Mouse (Mus musculus): ENCODE results near the gene Tnip3. TPM values are rescaled to one million over a fixed set of nuclear protein-coding genes. Genes with fewer than 3 reads are reported as not detected.

The Tnip3 gene
- polyA plus RNA-seq, 1 experiment from 2014 or later = 0.06 TPM

GRCm38 (mm10) chr6:65621260-65621659, 96.1 kb downstream of the Tnip3 start:
- no peak for ATAC-seq (ENCODE audit: insufficient number of reproducible peaks, low FRiP score, low TSS enrichment, low read depth)
- H3K9me3 ChIP-seq = no peaks in the 10 kb centered on the region
- H3K27ac ChIP-seq = no peak overlapping the region
- no peak overlapping the region for H3K4me2 ChIP-seq
- no peaks in the 10 kb centered on the region for H3K36me3 ChIP-seq
- H3K4me3 ChIP-seq = no peak overlapping the region
- no peaks in the 10 kb centered on the region for H3K27me3 ChIP-seq
- H3K9ac ChIP-seq = no peak overlapping the region
- no peaks in the 10 kb centered on the region for H3K4me1 ChIP-seq

- Histone ChIP-seq H3K27ac (no peak overlapping the region), H3K36me3 (no peaks in the 10 kb centered on the region), H3K4me2 (no peak overlapping the region), H3K9me3 (no peaks in the 10 kb centered on the region), H3K27me3 (no peaks in the 10 kb centered on the region), H3K4me3 (no peak overlapping the region), H3K9ac (no peak overlapping the region), H3K4me1 (no peaks in the 10 kb centered on the region)
- ATAC-seq (ENCODE audit: insufficient number of reproducible peaks, low FRiP score, low TSS enrichment, low read depth) = no peak
- WGBS = 64% methylated on average over 3 of the region's 3 CpGs
Measured at GRCm38 (mm10) chr6:65623016-65623715, 98.1 kb downstream of the Tnip3 start.

- Histone ChIP-seq H3K36me3 (no peaks in the 10 kb centered on the region), H3K27me3 (no peaks in the 10 kb centered on the region), H3K4me2 (no peak overlapping the region), H3K9me3 (no peaks in the 10 kb centered on the region), H3K27ac (no peak overlapping the region), H3K4me1 (no peaks in the 10 kb centered on the region), H3K9ac (no peak overlapping the region), H3K4me3 (no peak overlapping the region)
- ATAC-seq (ENCODE audit: insufficient number of reproducible peaks, low FRiP score, low TSS enrichment, low read depth) = no peak
- WGBS = 83% methylated on average over 2 of the region's 2 CpGs
Measured at GRCm38 (mm10) chr6:65630578-65630977, 105.5 kb downstream of the Tnip3 start.

- Histone ChIP-seq H3K4me3 (no peak overlapping the region), H3K36me3 (no peaks in the 10 kb centered on the region), H3K27ac (no peak overlapping the region), H3K4me1 (no peaks in the 10 kb centered on the region), H3K27me3 (no peaks in the 10 kb centered on the region), H3K9ac (no peak overlapping the region), H3K4me2 (no peak overlapping the region), H3K9me3 (no peaks in the 10 kb centered on the region)
- ATAC-seq (ENCODE audit: insufficient number of reproducible peaks, low FRiP score, low TSS enrichment, low read depth) = no peak
- 80% methylated on average over 5 of the region's 5 CpGs for WGBS
Measured at GRCm38 (mm10) chr6:65632184-65632583, 107.1 kb downstream of the Tnip3 start.

GRCm38 (mm10) chr6:65642431-65642830, 117.3 kb downstream of the Tnip3 start:
- H3K27ac ChIP-seq = no peak overlapping the region
- H3K4me1 ChIP-seq = no peaks in the 10 kb centered on the region
- ATAC-seq (ENCODE audit: insufficient number of reproducible peaks, low FRiP score, low TSS enrichment, low read depth) = no peak
- no peaks in the 10 kb centered on the region for H3K27me3 ChIP-seq
- H3K4me2 ChIP-seq = no peak overlapping the region
- H3K9ac ChIP-seq = no peak overlapping the region
- no peaks in the 10 kb centered on the region for H3K36me3 ChIP-seq
- no peak overlapping the region for H3K4me3 ChIP-seq
- no peaks in the 10 kb centered on the region for H3K9me3 ChIP-seq

- 61% methylated on average over 4 of the region's 4 CpGs for WGBS
- H3K27ac ChIP-seq = no peak overlapping the region
- H3K9ac ChIP-seq = no peak overlapping the region
- ATAC-seq (ENCODE audit: insufficient number of reproducible peaks, low FRiP score, low TSS enrichment, low read depth) = no peak
- H3K4me2 ChIP-seq = no peak overlapping the region
- no peaks in the 10 kb centered on the region for H3K36me3 ChIP-seq
- no peaks in the 10 kb centered on the region for H3K4me1 ChIP-seq
- H3K4me3 ChIP-seq = no peak overlapping the region
- no peaks in the 10 kb centered on the region for H3K9me3 ChIP-seq
- H3K27me3 ChIP-seq = no peaks in the 10 kb centered on the region
Measured at GRCm38 (mm10) chr6:65644110-65644509, 119.0 kb downstream of the Tnip3 start.

- 79% methylated on average over 3 of the region's 3 CpGs for WGBS
- Histone ChIP-seq H3K4me3 (no peak overlapping the region), H3K4me2 (no peak overlapping the region), H3K36me3 (no peaks in the 10 kb centered on the region), H3K27ac (no peak overlapping the region), H3K4me1 (no peaks in the 10 kb centered on the region), H3K9ac (no peak overlapping the region), H3K9me3 (no peaks in the 10 kb centered on the region), H3K27me3 (no peaks in the 10 kb centered on the region)
- ATAC-seq (ENCODE audit: insufficient number of reproducible peaks, low FRiP score, low TSS enrichment, low read depth) = no peak
Measured at GRCm38 (mm10) chr6:65646408-65646807, 121.3 kb downstream of the Tnip3 start.

- Histone ChIP-seq H3K9me3 (no peaks in the 10 kb centered on the region), H3K27ac (no peak overlapping the region), H3K9ac (no peak overlapping the region), H3K36me3 (no peaks in the 10 kb centered on the region), H3K4me1 (no peaks in the 10 kb centered on the region), H3K4me2 (no peak overlapping the region), H3K27me3 (no peaks in the 10 kb centered on the region), H3K4me3 (no peak overlapping the region)
- ATAC-seq (ENCODE audit: insufficient number of reproducible peaks, low FRiP score, low TSS enrichment, low read depth) = no peak
- 80% methylated on average over 6 of the region's 6 CpGs for WGBS
Measured at GRCm38 (mm10) chr6:65647731-65648130, 122.6 kb downstream of the Tnip3 start.

GRCm38 (mm10) chr6:65651376-65651775, 126.3 kb downstream of the Tnip3 start:
- no peaks in the 10 kb centered on the region for H3K4me1 ChIP-seq
- no peak for ATAC-seq (ENCODE audit: insufficient number of reproducible peaks, low FRiP score, low TSS enrichment, low read depth)
- H3K9me3 ChIP-seq = no peaks in the 10 kb centered on the region
- no peaks in the 10 kb centered on the region for H3K36me3 ChIP-seq
- no peak overlapping the region for H3K4me3 ChIP-seq
- H3K27ac ChIP-seq = no peak overlapping the region
- 32% methylated on average over 4 of the region's 4 CpGs for WGBS
- H3K27me3 ChIP-seq = no peaks in the 10 kb centered on the region
- H3K9ac ChIP-seq = no peak overlapping the region
- no peak overlapping the region for H3K4me2 ChIP-seq

- Histone ChIP-seq H3K27me3 (no peaks in the 10 kb centered on the region), H3K27ac (no peak overlapping the region), H3K9me3 (no peaks in the 10 kb centered on the region), H3K4me1 (no peaks in the 10 kb centered on the region), H3K4me2 (no peak overlapping the region), H3K9ac (no peak overlapping the region), H3K36me3 (no peaks in the 10 kb centered on the region), H3K4me3 (no peak overlapping the region)
- 76% methylated on average over 4 of the region's 4 CpGs for WGBS
- ATAC-seq (ENCODE audit: insufficient number of reproducible peaks, low FRiP score, low TSS enrichment, low read depth) = no peak
Measured at GRCm38 (mm10) chr6:65661272-65661671, 136.2 kb downstream of the Tnip3 start.

GRCm38 (mm10) chr6:65662050-65662449, 136.9 kb downstream of the Tnip3 start:
- Histone ChIP-seq H3K27me3 (no peaks in the 10 kb centered on the region), H3K4me1 (no peaks in the 10 kb centered on the region), H3K27ac (no peak overlapping the region), H3K4me2 (no peak overlapping the region), H3K9me3 (no peaks in the 10 kb centered on the region), H3K36me3 (no peaks in the 10 kb centered on the region), H3K4me3 (no peak overlapping the region), H3K9ac (no peak overlapping the region)
- 58% methylated on average over 2 of the region's 2 CpGs for WGBS
- ATAC-seq (ENCODE audit: insufficient number of reproducible peaks, low FRiP score, low TSS enrichment, low read depth) = no peak

GRCm38 (mm10) chr6:65663990-65664389, 138.9 kb downstream of the Tnip3 start:
- no peak overlapping the region for H3K4me2 ChIP-seq
- no peak for ATAC-seq (ENCODE audit: insufficient number of reproducible peaks, low FRiP score, low TSS enrichment, low read depth)
- H3K36me3 ChIP-seq = no peaks in the 10 kb centered on the region
- H3K4me1 ChIP-seq = no peaks in the 10 kb centered on the region
- 73% methylated on average over 6 of the region's 6 CpGs for WGBS
- no peak overlapping the region for H3K9ac ChIP-seq
- H3K4me3 ChIP-seq = no peak overlapping the region
- H3K27ac ChIP-seq = no peak overlapping the region
- no peaks in the 10 kb centered on the region for H3K9me3 ChIP-seq
- H3K27me3 ChIP-seq = no peaks in the 10 kb centered on the region

- WGBS = 79% methylated on average over 3 of the region's 3 CpGs
- no peaks in the 10 kb centered on the region for H3K36me3 ChIP-seq
- H3K27ac ChIP-seq = no peak overlapping the region
- no peak overlapping the region for H3K9ac ChIP-seq
- no peak overlapping the region for H3K4me2 ChIP-seq
- H3K4me1 ChIP-seq = 0 out of 2 replicates have a peak, but pooled peaks cover 4% of the 10 kb centered on the region
- H3K27me3 ChIP-seq = no peaks in the 10 kb centered on the region
- H3K9me3 ChIP-seq = no peaks in the 10 kb centered on the region
- no peak overlapping the region for H3K4me3 ChIP-seq
- no peak for ATAC-seq (ENCODE audit: insufficient number of reproducible peaks, low FRiP score, low TSS enrichment, low read depth)
Measured at GRCm38 (mm10) chr6:65666295-65666694, 141.2 kb downstream of the Tnip3 start.

All from limb, embryonic 15.5 days (tissue).